Mouse (Mus musculus): ENCODE measurements around the gene Tcp11l1.

DNA sequence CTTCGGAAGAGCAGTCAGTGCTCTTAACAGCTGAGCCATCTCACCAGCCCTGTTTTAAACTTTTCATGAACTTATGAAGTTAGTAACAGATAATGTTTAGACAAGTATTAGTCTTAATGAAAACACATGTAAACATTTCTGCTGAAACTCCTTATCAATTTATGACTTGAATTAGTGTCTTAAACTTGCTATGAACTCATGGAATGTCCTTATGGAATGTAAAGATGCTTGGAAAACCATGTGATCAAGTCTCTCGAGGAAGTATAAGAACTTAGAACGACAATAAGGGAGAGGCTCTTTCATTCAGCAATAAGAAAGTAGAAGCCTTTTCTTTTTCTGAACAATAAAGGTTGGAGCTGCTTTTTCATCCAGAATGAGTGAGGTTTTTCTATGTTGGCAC lies 7.6 kb downstream of the Tcp11l1 start:
- no peak for TF ChIP-seq CTCF (IDR thresholded peaks at IDR 0.05; ENCODE audit: low read depth, low read length)
- TF ChIP-seq POLR2A (IDR thresholded peaks at IDR 0.05; ENCODE audit: borderline replicate concordance, low read depth, low read length), result no peak

All from bone marrow macrophage, adult 2 months (primary cell).